Mouse (Mus musculus): Measurements from ENCODE around the gene Trim3.

Gene Trim3

GRCm38 (mm10) chr7:105559016-105559415 lies 74.4 kb downstream of the Trim3 start:
- DNase-seq (ENCODE audit: low read depth, low spot score): no peak

GRCm38 (mm10) chr7:105557671-105558070 lies 75.7 kb downstream of the Trim3 start:
- DNase-seq (ENCODE audit: low read depth, low spot score): no peak

- no peak for DNase-seq (ENCODE audit: low read depth, low spot score)
Observed at GRCm38 (mm10) chr7:105556406-105556805, 77.0 kb downstream of the Trim3 start.

- DNase-seq (ENCODE audit: low read depth, low spot score): no peak
Observed at GRCm38 (mm10) chr7:105555571-105555970, 77.8 kb downstream of the Trim3 start.
